Mouse (Mus musculus) kidney, embryonic 14.5 days (tissue): ENCODE measurements around the gene Abcc1. TPM values are rescaled to one million over a fixed set of nuclear protein-coding genes. Genes with fewer than 3 reads are reported as not detected.
A peak's percentile ranks its signal among the peaks of the same experiment; 100 is the strongest.

ENCODE experiments used
- ATAC-seq: fragments of 200-750 bp; cut with Nextera tagmentation; 2 replicates; pipeline ENCODE4 v1.8.0; 2017; ENCODE audit warnings: moderate number of reproducible peaks, mild to moderate bottlenecking, moderate TSS enrichment, moderate library complexity; ENCODE audit not compliant: low FRiP score, low TSS enrichment
- H3K27ac ChIP-seq: fragments of 300-500 bp; sonication (generic); 2 replicates; pipeline ENCODE4 v1.5.1; 2014; ENCODE audit warnings: low read depth, mild to moderate bottlenecking, low read length, moderate library complexity, mixed read lengths
- H3K27me3 ChIP-seq: fragments of 300-500 bp; sonication (generic); 2 replicates; pipeline ENCODE4 v1.6.1; 2014; ENCODE audit warnings: mild to moderate bottlenecking, low read length; ENCODE audit not compliant: control insufficient read depth, insufficient read depth
- H3K36me3 ChIP-seq: fragments of 300-500 bp; sonication (generic); 2 replicates; pipeline ENCODE4 v1.6.1; 2014; ENCODE audit warnings: low read length, mixed read lengths; ENCODE audit not compliant: control insufficient read depth, insufficient read depth
- H3K4me1 ChIP-seq: fragments of 300-500 bp; sonication (generic); 2 replicates; pipeline ENCODE4 v1.6.1; 2014; ENCODE audit warnings: low read length, mixed read lengths; ENCODE audit not compliant: control insufficient read depth, insufficient read depth
- H3K4me2 ChIP-seq: fragments of 300-500 bp; sonication (generic); replicated peaks from 2 replicates; pipeline ENCODE4 v1.6.1; 2014; ENCODE audit warnings: low read depth, mild to moderate bottlenecking, low read length
- H3K4me3 ChIP-seq: fragments of 300-500 bp; sonication (generic); 2 replicates; pipeline ENCODE4 v1.5.1; 2014; ENCODE audit warnings: mild to moderate bottlenecking, low read length
- H3K9ac ChIP-seq: fragments of 300-500 bp; sonication (generic); 2 replicates; pipeline ENCODE4 v1.6.1; 2014; ENCODE audit warnings: low read depth, mild to moderate bottlenecking, low read length, moderate library complexity
- H3K9me3 ChIP-seq: fragments of 300-500 bp; sonication (generic); 2 replicates; pipeline ENCODE4 v1.6.1; 2016; ENCODE audit warnings: low read length; ENCODE audit not compliant: control insufficient read depth
- WGBS: fragments of 180-500 bp; shearing (Covaris S2); extraction: QIAGEN DNeasy Blood & Tissue Kit; methylation state at CpG from one replicate; pipeline ENCODE4 v1.1.7; 2014; 5-methylcytosine and 5-hydroxymethylcytosine counted together
- polyA plus RNA-seq: library from polyadenylated mRNA; unstranded; fragments of >200 nt; fragmentation: Nextera tagmentation; extraction: Ambion mirVana; gene quantifications from 2 replicates; pipeline ENCODE4 v1.2.1, GENCODE M21; 2014

Abcc1 gene
- polyA plus RNA-seq, result 9.1 and 13.6 TPM in 2 replicates

DNA sequence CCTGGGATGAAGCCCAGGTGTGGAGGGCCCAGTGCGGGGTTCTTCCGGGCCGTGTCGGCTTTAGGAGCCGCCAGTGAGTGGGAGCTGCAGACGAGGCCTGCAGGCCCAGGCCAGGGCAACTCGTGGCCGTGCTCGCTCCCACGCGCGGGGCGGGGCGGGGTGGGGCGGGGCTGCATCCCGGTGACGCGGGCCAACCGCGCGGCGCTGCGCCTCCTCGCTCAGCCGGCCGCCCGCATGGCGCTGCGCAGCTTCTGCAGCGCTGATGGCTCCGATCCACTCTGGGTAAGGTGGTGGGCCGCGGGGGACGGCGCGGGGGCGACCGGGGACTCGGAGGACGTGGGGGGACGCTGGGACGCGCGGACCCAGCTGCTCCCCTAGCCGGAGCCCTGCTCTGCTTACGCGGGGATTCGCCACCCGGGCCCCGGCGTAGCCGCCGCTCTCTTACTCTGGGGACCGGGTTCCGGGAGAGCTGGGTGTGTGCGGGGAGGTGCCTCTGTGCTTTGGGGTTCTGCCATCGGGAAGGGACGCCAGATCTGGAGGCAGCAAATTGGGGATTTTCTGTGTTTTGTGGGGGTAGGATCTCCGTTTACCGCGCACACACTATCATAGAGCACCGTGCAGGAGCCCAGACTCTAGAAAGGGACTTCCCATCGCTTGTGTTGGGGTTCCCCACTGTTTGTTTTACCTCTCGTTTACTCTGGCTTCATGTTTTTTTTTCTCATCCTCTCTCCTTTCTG is at the start of gene Abcc1:
Gene Abcc1 (plus strand): TSS at position 197 of the 737 bp plus-strand sequence.
- ATAC-seq, result peak; percentile 97
- no peaks in the 10 kb centered on the region for H3K27me3 ChIP-seq
- no peaks in the 10 kb centered on the region for H3K9me3 ChIP-seq
- peak within 1 kb of the TSS; percentile 84 for H3K9ac ChIP-seq
- 1% methylated on average over 50 of the region's 64 CpGs for WGBS
- peak within 1 kb of the TSS; percentile 89 for H3K4me3 ChIP-seq
- H3K4me2 ChIP-seq, result peak within 1 kb of the TSS; percentile 90
- no peaks in the 10 kb centered on the region; the same call in 1 of the 2 replicates for H3K4me1 ChIP-seq
- no peak within 1 kb of the TSS for H3K27ac ChIP-seq
- H3K36me3 ChIP-seq, result no peaks in the 10 kb centered on the region

- H3K9ac ChIP-seq, result no peak overlapping the region
- ATAC-seq, result no peak
- no peak overlapping the region for H3K27ac ChIP-seq
- no peaks in the 10 kb centered on the region for H3K27me3 ChIP-seq
- H3K36me3 ChIP-seq, result peaks cover 47% of the 10 kb centered on the region
- peaks cover 8% of the 10 kb centered on the region for H3K4me1 ChIP-seq
- 93% methylated on average over 7 of the region's 7 CpGs for WGBS
- H3K4me2 ChIP-seq, result no peak overlapping the region
- H3K9me3 ChIP-seq, result no peaks in the 10 kb centered on the region
- no peak overlapping the region for H3K4me3 ChIP-seq
Observed at GRCm38 (mm10) chr16:14312914-14313313, 48.4 kb upstream of the Abcc1 start.

GRCm38 (mm10) chr16:14316884-14317876 is 44.2 kb upstream of the Abcc1 start, which contains the start of gene Fopnl:
Gene Fopnl, minus strand, starts transcription at chr16:14317405.
- peaks cover 8% of the 10 kb centered on the region for H3K4me1 ChIP-seq
- ATAC-seq, result peak; percentile 100
- no peaks in the 10 kb centered on the region for H3K9me3 ChIP-seq
- 4% methylated on average over 51 of the region's 51 CpGs for WGBS
- H3K4me3 ChIP-seq, result peak within 1 kb of the TSS; percentile 90
- H3K9ac ChIP-seq, result peak within 1 kb of the TSS; percentile 77
- H3K36me3 ChIP-seq, result peaks cover 14% of the 10 kb centered on the region
- no peaks in the 10 kb centered on the region for H3K27me3 ChIP-seq
- peak within 1 kb of the TSS; percentile 69 for H3K4me2 ChIP-seq
- peak within 1 kb of the TSS; percentile 85 for H3K27ac ChIP-seq

- Histone ChIP-seq H3K9me3 (no peaks in the 10 kb centered on the region), H3K4me1 (peaks cover 8% of the 10 kb centered on the region), H3K4me2 (no peak overlapping the region), H3K4me3 (no peak overlapping the region), H3K27ac (no peak overlapping the region), H3K9ac (no peak overlapping the region), H3K36me3 (no peaks in the 10 kb centered on the region), H3K27me3 (no peaks in the 10 kb centered on the region)
- ATAC-seq, result no peak
- WGBS, result 85% methylated on average over 3 of the region's 3 CpGs
Observed at GRCm38 (mm10) chr16:14319681-14320080, 41.7 kb upstream of the Abcc1 start.

DNA sequence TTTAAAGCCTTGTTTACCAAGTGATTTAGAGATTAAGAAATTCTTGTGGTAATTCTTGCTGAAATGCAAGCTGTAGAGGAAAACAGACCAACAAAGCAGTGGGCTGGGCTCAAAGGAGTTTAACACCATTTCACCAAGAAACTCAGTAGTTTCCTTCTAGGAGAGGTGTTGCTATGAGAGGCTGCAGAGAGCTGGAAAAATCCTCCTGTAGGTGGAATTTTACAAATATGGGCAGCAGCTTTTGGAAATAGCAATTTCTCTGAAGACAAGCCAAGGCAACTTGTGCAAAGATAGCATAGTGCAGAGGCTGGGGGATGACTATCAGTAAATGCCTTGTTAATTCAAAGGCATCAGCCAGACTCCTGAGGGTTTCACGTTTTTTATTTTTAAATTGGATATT is 40.9 kb upstream of the Abcc1 start:
- no peak overlapping the region for H3K4me2 ChIP-seq
- no peak overlapping the region for H3K4me3 ChIP-seq
- peaks cover 7% of the 10 kb centered on the region for H3K4me1 ChIP-seq
- no peaks in the 10 kb centered on the region for H3K9me3 ChIP-seq
- no peak overlapping the region for H3K27ac ChIP-seq
- no peak for ATAC-seq
- no peak overlapping the region for H3K9ac ChIP-seq
- no peaks in the 10 kb centered on the region for H3K27me3 ChIP-seq
- 58% methylated on average over 1 of the region's 1 CpGs for whole genome bisulfite sequencing
- H3K36me3 ChIP-seq, result no peaks in the 10 kb centered on the region

DNA sequence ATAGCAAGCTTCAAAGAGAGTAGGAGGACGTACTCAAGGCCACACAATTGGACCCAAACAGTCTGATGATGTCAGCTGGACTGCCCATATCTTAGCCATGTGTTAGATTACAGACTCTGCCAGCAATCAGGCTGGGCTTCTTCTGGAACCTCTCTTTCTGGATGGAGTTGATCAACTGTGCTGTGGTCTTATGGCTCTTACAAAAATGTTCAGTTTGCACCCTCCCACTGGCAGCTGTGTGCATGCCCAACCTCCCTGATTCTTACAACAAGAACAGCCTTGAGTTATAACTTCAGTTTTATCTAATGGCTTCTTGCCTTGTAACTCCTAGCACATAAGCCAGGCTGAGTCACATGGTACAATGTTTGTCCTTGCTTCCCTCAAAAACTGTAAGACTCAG is 33.2 kb upstream of the Abcc1 start:
- H3K4me3 ChIP-seq, result no peak overlapping the region
- no peaks in the 10 kb centered on the region for H3K36me3 ChIP-seq
- no peaks in the 10 kb centered on the region for H3K27me3 ChIP-seq
- no peak overlapping the region for H3K4me2 ChIP-seq
- H3K9me3 ChIP-seq, result no peaks in the 10 kb centered on the region
- no peak overlapping the region for H3K9ac ChIP-seq
- no peaks in the 10 kb centered on the region for H3K4me1 ChIP-seq
- 67% methylated on average over 1 of the region's 1 CpGs for WGBS
- H3K27ac ChIP-seq, result no peak overlapping the region
- ATAC-seq, result no peak

GRCm38 (mm10) chr16:14344967-14345366 is 16.4 kb upstream of the Abcc1 start:
- WGBS, result 78% methylated on average over 3 of the region's 3 CpGs

DNA sequence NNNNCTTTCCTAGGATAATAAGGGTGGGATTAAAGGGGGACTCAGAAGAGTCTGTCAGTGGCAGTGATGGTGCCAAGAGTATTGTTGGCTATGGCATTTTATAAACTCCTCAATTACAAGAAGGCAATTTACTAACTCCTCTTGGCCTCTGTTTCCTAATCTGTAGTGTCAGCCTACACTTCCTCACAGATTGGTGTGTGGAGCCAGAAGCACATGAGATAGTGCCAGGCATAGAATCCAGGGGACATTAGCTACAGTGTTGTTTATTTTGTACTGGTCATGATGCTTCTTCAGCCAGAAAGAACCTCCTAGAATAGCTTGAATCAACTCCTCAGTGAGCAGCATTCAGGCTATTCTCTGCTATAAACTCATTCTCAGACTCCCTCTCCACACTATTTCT is 9.8 kb upstream of the Abcc1 start:
- no peaks in the 10 kb centered on the region for H3K9me3 ChIP-seq
- no peaks in the 10 kb centered on the region for H3K4me1 ChIP-seq
- H3K4me3 ChIP-seq, result no peak overlapping the region
- no peaks in the 10 kb centered on the region for H3K36me3 ChIP-seq
- H3K9ac ChIP-seq, result no peak overlapping the region
- no peak overlapping the region for H3K4me2 ChIP-seq
- H3K27ac ChIP-seq, result no peak overlapping the region
- H3K27me3 ChIP-seq, result no peaks in the 10 kb centered on the region
- ATAC-seq, result no peak

More at GRCm38 (mm10) chr16:14344967-14345366, 16.4 kb upstream of the Abcc1 start:
- no peaks in the 10 kb centered on the region for H3K27me3 ChIP-seq
- H3K9ac ChIP-seq, result no peak overlapping the region
- H3K9me3 ChIP-seq, result no peaks in the 10 kb centered on the region
- H3K27ac ChIP-seq, result no peak overlapping the region
- no peak overlapping the region for H3K4me2 ChIP-seq
- no peaks in the 10 kb centered on the region for H3K36me3 ChIP-seq
- no peak overlapping the region for H3K4me3 ChIP-seq
- H3K4me1 ChIP-seq, result no peaks in the 10 kb centered on the region
- ATAC-seq, result no peak
